Mouse (Mus musculus) left cerebral cortex, postnatal 14 days (tissue): ENCODE results near the gene Vrk3. TPM values are rescaled to one million over a fixed set of nuclear protein-coding genes. Genes with fewer than 3 reads are reported as not detected.
A peak's percentile ranks its signal among the peaks of the same experiment; 100 is the strongest.
"Not testable (repeated sequence)": the region's sequence is repeated elsewhere in the genome, so short reads cannot be mapped to it uniquely, and the experiment has no call there.

Experiments used
- DNase-seq, 2 experiments: peaks; one replicate each; pipeline ENCODE4 v3.0.0; 2021 to 2022; ENCODE audit warnings: low spot score in 2 of 2, mixed read lengths in 1 of 2
- intact Hi-C: fragments of 180-260 bp; cut with DNase I; formaldehyde crosslinking; loops from one replicate; pipeline ENCODE4 v1.15.1; 2025
- long read RNA-seq, 2 experiments: library from polyadenylated mRNA; stranded (forward); transcript quantifications; one replicate each; pipeline ENCODE4 v2.0.0; 2021
- total RNA-seq, 2 experiments: library from RNA; stranded (reverse); gene quantifications; 2 replicates each; pipeline ENCODE4 v1.2.3; 2021

The Vrk3 gene
- total RNA-seq, result 10 to 100 TPM; 25.0 to 28.2 TPM
- long read RNA-seq, experiment 1, full-length matches to known transcripts, result 51 of 58 reads
- long read RNA-seq, experiment 1, partial matches to known transcripts, result 3 of 58 reads
- long read RNA-seq, experiment 1, other reads (novel, unspliced or antisense), result 4 of 58 reads
- long read RNA-seq, experiment 2, transcript Vrk3-201 (15 exons, 1,969 nt), result major isoform, 42 of 47 reads
- long read RNA-seq, experiment 2, partial matches to known transcripts, result 2 of 47 reads
- long read RNA-seq, experiment 2, other reads (novel, unspliced or antisense), result 3 of 47 reads

DNA sequence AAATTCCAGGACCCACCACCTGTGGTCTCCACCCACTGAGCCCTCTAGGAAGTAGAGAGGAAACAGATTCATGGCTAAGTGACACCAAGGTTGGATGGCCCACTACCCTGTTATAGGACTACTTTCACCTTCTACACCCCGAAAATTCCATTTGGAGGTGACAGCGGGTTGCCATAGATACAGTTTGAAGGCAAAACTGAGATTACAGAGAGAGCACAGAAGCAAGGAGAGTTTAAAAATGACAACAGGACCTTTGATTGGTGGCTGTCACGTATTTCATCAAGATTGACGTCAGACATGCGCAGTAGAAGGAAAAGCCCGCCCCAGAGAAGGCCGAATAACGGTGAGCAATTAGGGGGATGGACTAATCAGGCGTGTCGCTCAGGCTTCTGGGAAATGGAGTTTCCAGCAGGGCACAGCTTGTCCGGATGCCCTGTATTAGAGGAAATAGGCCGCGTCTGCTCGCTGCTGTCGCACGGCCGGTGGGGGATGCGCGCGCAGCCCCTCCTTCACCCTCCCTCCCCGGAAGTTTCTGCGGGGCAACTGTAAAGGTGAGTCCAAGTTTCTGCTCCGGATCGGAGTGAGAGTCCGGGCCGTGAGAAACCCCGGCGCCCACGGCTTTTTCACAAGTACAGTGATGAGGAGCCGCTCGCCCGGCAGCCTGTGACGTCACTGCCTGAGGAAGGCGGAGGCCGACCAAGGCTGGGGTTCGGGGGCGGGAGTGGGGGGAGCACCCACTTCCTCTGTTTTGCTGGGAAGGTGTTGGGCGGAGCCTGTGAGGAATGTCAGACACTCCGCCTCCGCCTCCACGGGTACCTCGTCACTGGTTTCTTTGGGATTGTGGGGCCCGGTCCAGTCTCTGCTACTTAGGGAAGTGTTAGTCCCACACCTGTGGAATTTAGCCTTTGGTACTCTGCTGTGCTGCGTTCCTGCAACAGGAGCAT lies at the start of gene Vrk3:
Gene Vrk3 (plus strand): TSS at position 313 of the 944 bp plus-strand sequence.
- peak; percentile 93 to 96 for DNase-seq
- intact Hi-C loops, result loop anchor here (5.0 kb wide), 1 partner anchor 69 kb away; the partner anchor contains the start of genes Atf5, Il4i1 and Nup62

DNA sequence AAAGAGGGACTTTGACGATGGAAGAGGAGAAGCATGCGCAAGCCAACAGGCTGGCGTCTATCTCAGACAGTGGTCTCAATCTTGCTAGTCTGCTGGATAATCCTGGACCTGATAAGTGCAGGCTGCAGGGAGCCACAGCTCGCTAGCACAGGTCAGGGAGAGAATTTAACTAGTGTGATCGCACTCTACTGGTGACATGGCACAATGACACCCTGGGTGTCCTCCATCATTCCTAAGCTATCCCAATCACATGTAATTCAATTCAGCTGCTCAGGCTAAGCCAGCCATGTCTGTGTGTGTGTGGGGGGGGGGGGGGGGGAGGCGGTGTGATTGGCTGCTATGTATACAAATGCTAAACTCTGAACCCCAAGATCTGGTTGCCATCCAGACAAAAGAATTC lies 46.3 kb upstream of the Vrk3 start:
- peak; percentile 28 to 50 for DNase-seq
- intact Hi-C loops, result loop anchor here (5.0 kb wide), 2 partner anchors 35 to 50 kb away; no protein-coding TSS in a partner anchor

- intact Hi-C loops, result loop anchor here (5.0 kb wide), 2 partner anchors 36 to 51 kb away; no protein-coding TSS in a partner anchor
- no peak for DNase-seq
Observed at GRCm38 (mm10) chr7:44702985-44703384, 45.2 kb upstream of the Vrk3 start.

- intact Hi-C loops, result loop anchor here (5.0 kb wide), 2 partner anchors 37 to 52 kb away; no protein-coding TSS in a partner anchor
Observed at GRCm38 (mm10) chr7:44704363-44704762, 43.9 kb upstream of the Vrk3 start.

DNA sequence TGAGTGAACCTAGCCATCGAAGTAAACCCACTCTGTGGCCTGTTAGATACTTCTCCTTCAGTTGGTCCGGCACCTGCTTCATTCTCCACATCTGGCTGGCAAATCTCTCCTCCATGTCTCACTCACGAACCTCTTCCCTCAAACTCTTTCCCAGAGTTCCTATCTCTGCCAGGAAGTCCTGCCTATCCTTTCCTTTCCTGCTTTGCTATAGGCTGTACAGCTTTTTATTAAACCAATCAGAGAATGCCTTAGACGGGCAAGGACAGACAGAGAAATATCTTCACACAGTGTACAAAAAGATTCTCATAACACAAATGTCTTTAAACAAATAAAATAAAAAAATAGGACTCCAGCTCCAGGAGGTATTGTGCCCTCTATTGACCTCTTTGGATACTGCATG lies 43.1 kb upstream of the Vrk3 start:
- intact Hi-C loops, result no loop called here

More at GRCm38 (mm10) chr7:44704363-44704762, 43.9 kb upstream of the Vrk3 start:
- peak; percentile 26 to 55 for DNase-seq

DNA sequence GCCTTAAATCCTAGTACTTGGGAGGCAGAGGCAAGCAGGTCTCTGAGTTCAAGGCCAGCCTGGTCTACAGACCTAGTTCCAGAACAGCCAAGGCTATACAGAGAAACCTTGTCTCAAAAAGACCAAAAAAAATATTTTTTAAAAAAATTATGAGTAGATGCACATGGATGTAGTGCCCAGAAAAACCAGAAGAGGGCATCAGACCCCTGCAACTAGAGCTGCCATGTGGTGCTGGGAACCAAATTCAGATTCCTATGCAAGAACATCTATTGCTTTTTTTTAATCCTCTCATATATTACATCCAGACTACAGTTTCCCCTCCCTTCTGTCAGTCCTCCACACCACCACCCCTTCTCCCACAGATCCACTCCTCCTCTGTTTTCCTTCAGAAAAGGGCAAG lies 41.9 kb upstream of the Vrk3 start:
- intact Hi-C loops, result no loop called here
- no peak for DNase-seq

More for the DNA sequence above, 43.1 kb upstream of the Vrk3 start:
- no peak for DNase-seq

DNA sequence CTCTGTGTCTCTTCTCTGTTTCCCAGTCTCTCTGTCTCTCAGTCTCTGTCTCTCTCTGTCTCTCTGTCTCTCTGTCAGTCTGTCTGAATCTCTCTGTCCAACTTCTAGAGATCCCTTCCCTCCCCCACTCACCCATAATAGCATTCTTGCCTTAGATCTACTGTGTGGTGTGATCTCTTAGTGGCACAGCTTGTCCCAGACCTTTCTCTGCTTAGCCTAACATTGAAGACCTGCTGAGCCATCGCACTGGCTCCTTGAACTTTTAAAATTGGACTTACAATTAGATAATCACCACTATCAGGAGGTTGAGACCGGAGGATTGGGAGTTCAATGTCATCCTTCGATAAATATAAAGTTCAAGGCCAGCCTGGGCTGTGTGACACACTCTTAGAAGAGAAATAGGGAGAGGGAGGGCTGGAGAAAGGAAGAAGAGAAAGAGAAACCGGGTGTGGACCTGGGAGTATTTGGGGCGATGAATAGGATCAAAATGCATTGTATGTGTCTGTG lies 41.0 kb upstream of the Vrk3 start:
- DNase-seq, result no peak
- intact Hi-C loops, result no loop called here

DNA sequence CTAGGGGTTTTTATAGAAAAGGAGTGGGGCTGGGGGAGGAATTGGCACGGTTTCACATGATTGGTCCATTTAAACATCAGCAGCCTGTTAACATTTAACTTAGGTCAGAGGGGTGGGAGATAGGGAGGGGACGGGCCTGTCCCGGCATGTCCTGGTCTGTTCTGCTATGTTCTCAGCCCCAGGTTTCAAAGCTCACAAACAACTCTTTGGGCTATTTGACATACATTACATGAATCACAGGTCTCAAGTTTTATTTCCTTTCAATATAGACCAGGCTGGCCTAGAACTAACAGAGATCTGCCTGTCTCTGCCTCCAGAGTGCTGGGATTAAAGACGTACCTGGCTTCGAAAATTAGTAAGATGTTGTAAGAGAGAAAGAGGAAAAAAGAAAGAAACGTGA lies 40.1 kb upstream of the Vrk3 start:
- DNase-seq, intact Hi-C loops: not testable (repeated sequence)

DNA sequence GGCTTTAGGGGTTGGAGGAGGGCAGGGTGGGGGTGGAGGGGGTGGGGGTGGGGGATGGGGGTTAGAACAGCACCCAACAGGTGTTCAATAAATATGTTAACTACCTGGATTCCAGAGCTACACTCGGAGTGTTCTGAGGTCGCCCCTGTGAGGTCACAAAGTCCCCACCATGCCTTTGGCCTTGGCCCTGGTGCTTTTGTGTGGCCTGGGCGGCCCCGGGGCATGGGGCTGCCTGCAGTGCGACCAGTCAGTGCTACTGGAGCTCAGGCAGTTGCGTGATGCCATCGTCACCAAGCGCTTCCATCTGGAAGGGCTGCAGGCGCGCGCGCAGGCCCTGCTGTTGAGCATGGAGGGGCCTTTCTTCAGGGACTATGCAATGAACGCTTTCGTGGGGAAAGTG lies 39.6 kb upstream of the Vrk3 start, which contains the start of gene Izumo2:
Gene Izumo2 (plus strand): TSS at position 169 of the 400 bp plus-strand sequence.
- intact Hi-C loops, result no loop called here
- no peak for DNase-seq

GRCm38 (mm10) chr7:44709881-44710280 lies 38.3 kb upstream of the Vrk3 start:
- no peak for DNase-seq
- intact Hi-C loops, result no loop called here

- intact Hi-C loops, result no loop called here
- DNase-seq, result no peak
Observed at GRCm38 (mm10) chr7:44722058-44722457, 26.2 kb upstream of the Vrk3 start.

DNA sequence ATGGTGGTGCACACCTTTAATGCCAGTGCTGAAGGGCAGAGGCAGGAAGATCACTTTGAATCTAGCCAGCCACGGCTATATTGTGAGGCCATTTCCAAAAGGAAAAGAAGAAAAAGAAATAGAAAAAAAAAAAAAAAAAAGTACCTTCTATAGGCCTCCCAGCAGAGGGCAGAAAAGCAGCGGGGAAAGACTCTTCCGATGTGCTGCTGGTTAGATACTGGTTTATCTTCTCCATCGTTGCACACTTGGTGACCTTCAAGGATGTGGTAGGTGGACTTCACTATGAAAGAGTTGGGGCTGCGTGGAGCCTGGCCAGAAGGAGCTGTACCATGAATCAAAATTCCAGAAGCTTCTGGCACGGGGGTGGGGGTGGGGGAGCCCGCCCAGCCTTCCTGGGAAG lies 23.9 kb upstream of the Vrk3 start:
- intact Hi-C loops, result loop anchor here (1.0 kb wide), 1 partner anchor 101 kb away; no protein-coding TSS in a partner anchor

DNA sequence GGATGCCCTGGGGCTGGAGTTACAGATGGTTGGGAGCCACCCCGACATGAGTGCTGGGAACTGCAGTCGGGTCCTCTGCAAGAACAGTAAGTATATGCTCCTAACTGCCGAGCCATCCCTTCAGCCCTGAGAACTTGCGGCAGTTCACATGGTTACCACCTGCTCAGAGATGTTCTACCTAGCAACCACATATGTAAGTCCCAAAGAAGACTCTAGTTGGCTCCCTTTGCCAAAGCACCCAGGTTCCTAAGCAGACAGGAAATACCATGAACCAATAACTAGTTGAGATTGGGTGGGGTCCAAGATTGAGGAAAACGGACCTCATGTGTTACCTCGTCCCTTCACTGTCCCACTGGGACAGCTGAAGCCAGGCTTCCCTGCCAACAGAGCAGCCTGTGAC lies 21.9 kb upstream of the Vrk3 start:
- peak; percentile 20 to 60 for DNase-seq
- intact Hi-C loops, result no loop called here

More for the DNA sequence above, 23.9 kb upstream of the Vrk3 start:
- DNase-seq, result peak; percentile 9 to 55

DNA sequence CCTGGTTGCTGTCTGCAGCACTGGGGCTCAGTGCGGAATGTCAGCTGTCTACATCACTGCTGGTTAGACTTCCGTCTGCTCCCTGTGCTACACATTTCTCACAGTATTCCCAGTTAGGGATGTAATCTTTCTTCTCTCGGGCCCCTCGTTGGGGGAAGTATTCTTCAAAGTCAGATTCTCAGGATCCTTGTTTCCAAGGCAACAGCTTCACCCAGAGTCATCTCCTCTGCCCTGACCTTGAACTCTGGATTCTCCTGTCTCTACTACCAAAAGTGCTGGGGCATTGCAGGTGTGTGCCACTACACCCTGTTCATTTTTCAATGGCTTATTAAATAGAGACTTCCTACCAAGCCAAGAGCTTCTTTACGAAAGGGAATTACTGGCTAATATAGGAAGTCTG lies 21.1 kb upstream of the Vrk3 start:
- intact Hi-C loops, result no loop called here
- no peak for DNase-seq

- intact Hi-C loops, result no loop called here
- DNase-seq, result no peak
Observed at GRCm38 (mm10) chr7:44728082-44728975, 19.9 kb upstream of the Vrk3 start.

DNA sequence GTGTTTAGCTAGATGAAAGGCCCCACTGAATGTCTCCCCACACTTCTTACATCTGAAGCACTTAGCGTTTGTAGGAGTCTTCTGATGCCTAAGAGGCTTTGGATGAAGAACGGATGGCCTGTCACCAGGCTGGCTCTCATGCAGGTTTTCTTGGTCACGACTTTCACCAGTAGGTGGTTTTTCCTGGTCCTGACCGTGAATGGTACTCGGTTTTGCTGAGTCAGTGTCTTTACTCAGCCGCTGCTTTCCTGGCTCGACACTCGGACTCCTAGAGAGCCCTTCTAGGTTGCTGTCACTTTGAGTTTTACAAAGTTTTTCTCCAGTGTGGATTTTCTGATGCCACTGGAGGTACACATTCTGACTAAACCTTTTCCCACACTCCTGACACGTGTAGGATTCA lies 14.5 kb upstream of the Vrk3 start:
- intact Hi-C loops, result no loop called here
- DNase-seq, result no peak

DNA sequence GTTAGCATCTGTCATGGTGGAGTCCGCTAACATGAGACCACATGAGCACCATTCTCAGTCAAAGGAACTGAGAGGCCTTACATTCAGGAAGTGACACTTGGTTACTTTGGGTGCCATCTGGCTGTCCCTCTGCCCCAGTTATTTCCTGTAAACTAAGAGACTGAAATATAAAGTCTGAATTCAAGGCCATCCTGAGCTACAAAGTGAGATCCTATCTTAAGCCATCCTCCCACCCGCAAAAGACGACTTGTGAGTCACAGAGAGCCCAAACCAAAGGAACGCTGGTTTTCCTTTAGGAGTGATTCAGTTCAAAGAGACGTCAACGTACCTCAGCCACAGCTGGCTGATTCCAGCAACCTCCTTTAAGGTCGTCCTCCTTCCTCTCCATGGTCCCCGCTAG lies 6.9 kb upstream of the Vrk3 start:
- intact Hi-C loops, result no loop called here
- DNase-seq, result no peak

DNA sequence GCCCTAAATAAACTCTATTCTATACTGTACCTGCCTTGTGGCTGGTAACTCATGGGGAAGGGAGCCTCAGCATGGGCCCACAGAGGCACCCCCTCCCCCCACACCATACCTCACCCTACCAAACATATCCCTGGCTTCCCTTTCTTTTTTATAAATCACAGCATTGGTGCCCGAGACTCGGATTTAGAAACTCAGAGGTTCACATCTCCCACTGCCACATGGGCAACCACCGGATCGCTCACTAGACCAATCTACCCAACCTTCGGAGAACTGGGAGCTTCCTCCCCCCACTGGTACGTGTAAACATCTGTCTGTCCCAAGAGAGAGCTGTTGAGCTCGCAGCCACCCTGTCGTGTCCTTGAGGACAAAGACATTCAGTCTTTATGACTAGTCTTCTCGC lies 3.9 kb upstream of the Vrk3 start:
- intact Hi-C loops, result no loop called here
- no peak for DNase-seq

- intact Hi-C loops, result loop anchor here (5.0 kb wide), 1 partner anchor 72 kb away; the partner anchor contains the start of genes Atf5, Il4i1 and Nup62
- peak; percentile 79 for DNase-seq
Observed at GRCm38 (mm10) chr7:44745076-44745475, 3.1 kb upstream of the Vrk3 start.
